Mouse (Mus musculus) midbrain, embryonic 16.5 days (tissue): Measurements from ENCODE around the gene Tmco4. TPM values are rescaled to one million over a fixed set of nuclear protein-coding genes. Genes with fewer than 3 reads are reported as not detected.

Experiments
- ATAC-seq: fragments of 200-750 bp; cut with Nextera tagmentation; 2 replicates; pipeline ENCODE4 v1.8.0; 2017; ENCODE audit warnings: moderate TSS enrichment
- H3K27ac ChIP-seq: fragments of 300-500 bp; sonication (generic); 2 replicates; pipeline ENCODE4 v1.5.1; 2014; ENCODE audit warnings: mild to moderate bottlenecking, low read length, mixed read lengths
- H3K27me3 ChIP-seq: fragments of 300-500 bp; sonication (generic); 2 replicates; pipeline ENCODE4 v1.6.1; 2014; ENCODE audit warnings: low read depth, low read length, mixed read lengths; ENCODE audit not compliant: control insufficient read depth, insufficient read depth
- H3K36me3 ChIP-seq: fragments of 300-500 bp; sonication (generic); 2 replicates; pipeline ENCODE4 v1.6.1; 2014; ENCODE audit warnings: mild to moderate bottlenecking, low read length, moderate library complexity, mixed read lengths; ENCODE audit not compliant: control insufficient read depth, insufficient read depth
- H3K4me1 ChIP-seq: fragments of 300-500 bp; sonication (generic); 2 replicates; pipeline ENCODE4 v1.6.1; 2014; ENCODE audit warnings: mild to moderate bottlenecking, low read length, mixed read lengths; ENCODE audit not compliant: control insufficient read depth, insufficient read depth
- H3K4me2 ChIP-seq: fragments of 300-500 bp; sonication (generic); 2 replicates; pipeline ENCODE4 v1.6.1; 2014; ENCODE audit warnings: mild to moderate bottlenecking, low read length, mixed read lengths
- H3K4me3 ChIP-seq: fragments of 300-500 bp; sonication (generic); 2 replicates; pipeline ENCODE4 v1.5.1; 2014; ENCODE audit warnings: low read depth, mild to moderate bottlenecking, low read length, moderate library complexity, mixed read lengths
- H3K9ac ChIP-seq: fragments of 300-500 bp; sonication (generic); 2 replicates; pipeline ENCODE4 v1.6.1; 2014; ENCODE audit warnings: low read depth, low read length, mixed read lengths
- H3K9me3 ChIP-seq: fragments of 300-500 bp; sonication (generic); replicated peaks from 2 replicates; pipeline ENCODE4 v1.6.1; 2014; ENCODE audit warnings: mild to moderate bottlenecking, low read length, mixed read lengths; ENCODE audit not compliant: control insufficient read depth, poor library complexity, severe bottlenecking
- WGBS: fragments of 180-500 bp; shearing (Covaris S2); extraction: QIAGEN DNeasy Blood & Tissue Kit; methylation state at CpG from one replicate; pipeline ENCODE4 v1.1.7; 2014; 5-methylcytosine and 5-hydroxymethylcytosine counted together
- polyA plus RNA-seq: library from polyadenylated mRNA; unstranded; fragments of >200 nt; fragmentation: Nextera tagmentation; extraction: Ambion mirVana; gene quantifications from 2 replicates; pipeline ENCODE4 v1.2.1, GENCODE M21; 2015

Tmco4 gene
- polyA plus RNA-seq, 1 experiment from 2014 or later: 0.84 TPM

DNA sequence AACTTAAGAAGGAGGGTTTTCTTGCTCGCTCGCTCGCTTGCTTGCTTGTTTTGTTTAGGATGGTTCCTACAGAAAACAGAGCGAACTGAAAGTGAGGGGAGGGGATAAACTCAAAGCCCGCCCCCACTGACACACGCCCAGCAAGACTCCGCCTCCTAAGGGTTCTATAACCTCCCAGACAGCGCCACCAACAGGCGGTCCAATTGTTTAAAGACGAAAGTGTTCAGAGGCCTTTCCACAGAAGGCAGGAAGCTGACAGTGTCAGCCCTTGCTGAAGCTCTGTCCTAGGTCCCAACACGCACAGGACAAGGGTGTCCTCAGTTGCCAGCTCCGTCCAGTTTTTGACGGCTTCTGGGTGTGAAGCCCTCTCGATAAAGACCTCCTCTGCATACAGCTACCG is 29.0 kb upstream of the Tmco4 start:
- H3K4me1 ChIP-seq: no peaks in the 10 kb centered on the region
- H3K4me3 ChIP-seq: no peak overlapping the region
- 31% methylated on average over 15 of the region's 15 CpGs for WGBS
- H3K36me3 ChIP-seq: no peaks in the 10 kb centered on the region
- no peaks in the 10 kb centered on the region for H3K27me3 ChIP-seq
- no peak overlapping the region for H3K9ac ChIP-seq
- H3K27ac ChIP-seq: no peak overlapping the region
- no peak overlapping the region for H3K4me2 ChIP-seq
- ATAC-seq: no peak
- no peaks in the 10 kb centered on the region for H3K9me3 ChIP-seq

DNA sequence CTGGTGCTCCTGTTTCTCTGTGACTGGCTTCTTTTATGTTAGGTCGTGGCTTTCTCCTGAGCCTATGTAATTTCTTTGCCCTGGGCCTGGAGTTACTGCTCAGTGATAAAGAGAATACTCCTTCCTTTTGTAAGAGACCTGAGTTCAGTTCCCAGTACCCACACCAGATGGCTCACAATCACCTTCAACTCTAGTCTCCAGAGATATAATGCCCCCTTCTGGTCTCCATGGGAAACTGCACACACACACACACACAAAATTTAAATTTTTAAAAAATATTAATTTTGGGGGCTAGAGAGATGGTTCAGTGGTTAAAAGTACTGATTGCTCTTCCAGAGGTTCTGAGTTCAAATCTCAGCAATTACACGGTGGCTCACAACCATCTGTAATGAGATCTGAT is 24.4 kb upstream of the Tmco4 start:
- no peak overlapping the region for H3K27ac ChIP-seq
- H3K4me2 ChIP-seq: no peak overlapping the region
- no peaks in the 10 kb centered on the region; the same call in 1 of the 2 replicates for H3K27me3 ChIP-seq
- no peak overlapping the region for H3K9ac ChIP-seq
- H3K4me3 ChIP-seq: no peak overlapping the region
- no peaks in the 10 kb centered on the region for H3K4me1 ChIP-seq
- H3K9me3 ChIP-seq: 0 out of 2 replicates have a peak, but pooled peaks cover 2% of the 10 kb centered on the region
- no peak for ATAC-seq
- H3K36me3 ChIP-seq: no peaks in the 10 kb centered on the region
- WGBS: 85% methylated on average over 2 of the region's 2 CpGs

DNA sequence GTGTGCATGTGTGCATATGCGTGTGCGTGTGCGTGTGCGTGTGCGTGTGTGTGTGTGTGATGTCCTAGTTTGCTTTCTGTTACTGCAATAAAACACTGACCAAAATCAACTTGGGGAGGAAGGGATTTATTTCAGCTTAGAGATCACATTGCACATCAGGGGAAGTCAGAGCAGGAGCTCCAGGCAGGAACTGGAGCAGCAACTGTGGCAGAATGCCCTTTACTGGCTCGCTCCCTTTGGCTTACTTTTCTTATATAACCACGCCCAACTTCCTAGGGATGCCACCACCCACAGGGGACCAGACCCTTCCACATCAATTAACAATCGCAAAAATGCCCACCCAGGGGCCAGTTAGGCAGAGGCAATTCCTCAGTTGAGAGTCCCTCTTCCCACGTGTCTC is 14.1 kb upstream of the Tmco4 start:
- no peak overlapping the region for H3K9ac ChIP-seq
- no peaks in the 10 kb centered on the region for H3K36me3 ChIP-seq
- no peak overlapping the region for H3K4me2 ChIP-seq
- H3K27ac ChIP-seq: no peak overlapping the region
- no peaks in the 10 kb centered on the region for H3K4me1 ChIP-seq
- ATAC-seq: no peak
- H3K9me3 ChIP-seq: no peaks in the 10 kb centered on the region
- no peaks in the 10 kb centered on the region for H3K27me3 ChIP-seq
- 87% methylated on average over 9 of the region's 9 CpGs for WGBS
- H3K4me3 ChIP-seq: no peak overlapping the region

DNA sequence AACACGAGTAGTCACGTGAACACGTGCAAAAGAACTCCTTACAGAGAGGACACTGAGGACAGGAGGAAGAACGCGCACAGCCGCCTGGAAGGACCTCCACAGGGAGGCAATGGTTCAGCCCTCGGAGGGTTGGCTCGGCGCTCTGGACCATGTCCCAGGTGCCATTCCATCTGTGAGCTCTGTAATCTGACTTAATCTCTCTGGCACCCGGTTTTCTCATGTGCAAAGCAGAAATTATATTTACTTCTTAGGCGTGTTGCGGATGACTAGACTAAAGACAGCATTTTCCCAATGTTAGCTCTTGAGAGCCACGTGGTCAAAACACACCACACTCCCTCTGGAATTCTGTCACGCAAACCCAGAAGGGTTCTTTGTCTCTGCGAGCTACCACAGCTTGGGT is 13.6 kb upstream of the Tmco4 start:
- H3K36me3 ChIP-seq: no peaks in the 10 kb centered on the region
- ATAC-seq: no peak
- no peak overlapping the region for H3K4me2 ChIP-seq
- H3K27me3 ChIP-seq: no peaks in the 10 kb centered on the region
- no peak overlapping the region for H3K27ac ChIP-seq
- WGBS: 87% methylated on average over 15 of the region's 15 CpGs
- H3K9ac ChIP-seq: no peak overlapping the region
- no peak overlapping the region for H3K4me3 ChIP-seq
- H3K4me1 ChIP-seq: no peaks in the 10 kb centered on the region
- H3K9me3 ChIP-seq: no peaks in the 10 kb centered on the region

DNA sequence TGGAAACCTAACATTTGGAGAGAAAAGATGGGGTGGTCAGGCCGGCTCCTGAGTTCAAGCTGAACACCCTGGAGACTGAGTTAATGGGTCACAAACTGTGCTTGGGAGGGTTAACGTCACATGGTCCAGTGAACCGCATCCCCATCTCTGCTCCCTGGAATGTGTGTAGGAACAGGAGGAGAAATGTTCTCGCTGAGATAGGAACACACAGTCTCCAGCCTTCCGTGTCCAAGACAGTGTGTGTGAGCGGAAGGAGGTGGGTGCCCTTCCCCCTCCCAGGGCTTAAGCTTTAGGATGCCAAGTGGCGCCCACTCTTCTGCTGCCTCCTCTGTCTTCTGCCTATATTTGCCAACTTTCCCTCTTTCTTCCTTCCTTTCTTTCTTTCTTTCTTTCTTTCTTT is 12.8 kb upstream of the Tmco4 start:
- no peak for ATAC-seq
- H3K4me1 ChIP-seq: no peaks in the 10 kb centered on the region
- no peaks in the 10 kb centered on the region for H3K27me3 ChIP-seq
- no peak overlapping the region for H3K27ac ChIP-seq
- H3K9me3 ChIP-seq: no peaks in the 10 kb centered on the region
- no peaks in the 10 kb centered on the region for H3K36me3 ChIP-seq
- no peak overlapping the region for H3K4me2 ChIP-seq
- 67% methylated on average over 7 of the region's 7 CpGs for WGBS
- no peak overlapping the region for H3K9ac ChIP-seq
- H3K4me3 ChIP-seq: no peak overlapping the region

DNA sequence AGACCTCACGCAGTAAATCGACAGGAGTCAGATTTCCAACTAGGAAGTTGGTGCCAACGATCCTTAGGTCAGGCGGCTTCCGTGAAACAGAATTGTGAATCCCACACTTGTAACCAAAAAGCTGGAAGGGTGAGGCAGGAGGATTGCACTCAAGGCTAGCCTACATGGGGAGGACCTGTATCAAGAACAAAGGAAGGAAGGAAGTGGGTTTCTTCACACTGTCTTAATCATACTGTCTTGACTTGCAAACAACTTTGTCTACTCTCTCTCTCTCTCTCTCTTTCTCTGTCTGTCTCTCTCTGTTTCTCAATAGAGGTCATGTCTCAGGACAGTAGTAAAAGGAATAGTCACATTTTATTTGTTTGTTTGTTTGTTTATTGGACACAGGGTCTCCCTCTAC is 10.0 kb upstream of the Tmco4 start:
- ATAC-seq: no peak
- whole genome bisulfite sequencing: 97% methylated on average over 5 of the region's 5 CpGs
- no peak overlapping the region for H3K27ac ChIP-seq

DNA sequence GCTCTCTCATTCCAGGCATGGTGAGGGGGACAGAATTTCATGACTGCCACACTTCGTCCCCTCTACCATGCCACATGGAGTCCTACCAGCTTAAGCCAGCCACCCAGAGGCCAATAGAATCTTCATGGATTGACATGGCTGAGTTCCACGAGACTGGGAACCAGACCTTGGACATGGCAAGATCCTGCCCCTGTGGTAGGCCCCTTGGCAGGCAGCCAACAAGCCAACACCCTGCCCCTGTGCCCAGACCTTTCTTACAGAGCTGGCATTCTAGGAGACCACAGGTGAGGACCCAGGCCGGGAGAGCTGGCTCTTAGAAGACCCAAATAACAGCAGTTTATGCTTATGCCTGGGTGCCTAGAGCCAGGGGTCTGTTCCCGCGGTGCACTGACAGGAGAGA is 6.8 kb upstream of the Tmco4 start:
- Histone ChIP-seq H3K4me2 (no peak overlapping the region), H3K36me3 (no peaks in the 10 kb centered on the region), H3K9ac (no peak overlapping the region), H3K4me1 (no peaks in the 10 kb centered on the region), H3K27me3 (no peaks in the 10 kb centered on the region), H3K27ac (no peak overlapping the region), H3K9me3 (no peaks in the 10 kb centered on the region), H3K4me3 (no peak overlapping the region)
- 77% methylated on average over 5 of the region's 5 CpGs for WGBS
- ATAC-seq: no peak

More for the DNA sequence above, 10.0 kb upstream of the Tmco4 start:
- no peak overlapping the region for H3K9ac ChIP-seq
- no peaks in the 10 kb centered on the region for H3K36me3 ChIP-seq
- H3K4me1 ChIP-seq: no peaks in the 10 kb centered on the region
- H3K4me2 ChIP-seq: no peak overlapping the region
- H3K9me3 ChIP-seq: no peaks in the 10 kb centered on the region
- no peaks in the 10 kb centered on the region for H3K27me3 ChIP-seq
- no peak overlapping the region for H3K4me3 ChIP-seq

DNA sequence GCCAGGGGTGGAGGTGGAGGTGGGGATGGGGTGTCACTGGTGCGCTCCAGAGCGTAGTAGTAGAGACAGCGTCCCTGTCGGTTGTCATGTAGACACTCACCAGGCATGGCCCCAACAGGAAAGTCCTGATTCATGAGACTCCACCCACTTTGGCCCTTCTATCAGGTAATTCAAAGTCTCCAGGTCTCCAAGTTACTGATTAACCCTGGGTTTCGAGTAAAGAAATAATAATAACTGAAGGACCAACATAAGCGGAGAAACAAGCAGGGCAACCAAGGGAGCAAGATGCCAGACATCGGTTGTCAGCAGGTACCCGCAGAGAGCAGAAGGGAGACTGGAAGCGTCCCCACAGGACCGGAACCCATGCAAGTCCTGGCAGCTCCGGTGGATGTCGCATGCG is 5.8 kb upstream of the Tmco4 start, which contains the start of gene Rnf186:
Gene Rnf186, plus strand, starts transcription at position 247 of the 400 bp plus-strand sequence.
- H3K36me3 ChIP-seq: no peaks in the 10 kb centered on the region
- H3K4me1 ChIP-seq: no peaks in the 10 kb centered on the region
- no peak within 1 kb of the TSS for H3K4me3 ChIP-seq
- H3K9ac ChIP-seq: no peak within 1 kb of the TSS
- H3K27me3 ChIP-seq: no peaks in the 10 kb centered on the region
- no peak within 1 kb of the TSS for H3K27ac ChIP-seq
- 88% methylated on average over 13 of the region's 13 CpGs for WGBS
- no peak for ATAC-seq
- H3K4me2 ChIP-seq: no peak within 1 kb of the TSS
- no peaks in the 10 kb centered on the region for H3K9me3 ChIP-seq

DNA sequence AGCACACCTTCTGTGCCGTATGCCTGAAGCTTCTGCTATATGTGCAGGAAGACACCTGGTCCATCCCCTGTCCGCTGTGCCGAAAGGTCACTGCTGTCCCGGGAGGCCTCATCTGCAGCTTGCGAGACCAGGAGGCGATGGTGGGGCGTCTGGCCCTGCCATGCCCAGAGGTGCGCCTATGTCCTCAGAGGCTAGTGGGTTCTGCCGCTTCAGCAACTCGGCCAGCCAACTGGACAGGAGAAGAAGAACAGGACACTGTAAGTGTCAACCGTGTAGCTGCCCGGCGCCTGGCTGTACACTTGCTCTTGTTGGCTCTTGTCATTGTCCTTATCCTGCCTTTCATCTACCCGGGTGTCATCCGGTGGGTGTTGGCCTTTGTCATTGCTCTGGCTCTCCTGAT is 5.2 kb upstream of the Tmco4 start:
- H3K9ac ChIP-seq: no peak overlapping the region
- no peaks in the 10 kb centered on the region for H3K27me3 ChIP-seq
- no peaks in the 10 kb centered on the region for H3K36me3 ChIP-seq
- H3K4me3 ChIP-seq: no peak overlapping the region
- 90% methylated on average over 15 of the region's 15 CpGs for WGBS
- ATAC-seq: no peak
- no peak overlapping the region for H3K4me2 ChIP-seq
- no peaks in the 10 kb centered on the region for H3K9me3 ChIP-seq
- H3K27ac ChIP-seq: no peak overlapping the region
- H3K4me1 ChIP-seq: no peaks in the 10 kb centered on the region
